Mouse (Mus musculus) ES-Bruce4 (cell line): ENCODE results near the gene Stk16. TPM values are rescaled to one million over a fixed set of nuclear protein-coding genes. Genes with fewer than 3 reads are reported as not detected.
A peak's percentile ranks its signal among the peaks of the same experiment; 100 is the strongest.

ENCODE experiments used
- H3K27ac ChIP-seq: 2 replicates; pipeline ENCODE4 v1.5.1; 2012; ENCODE audit warnings: low read length, inconsistent platforms; ENCODE audit not compliant: insufficient read depth
- H3K27me3 ChIP-seq: 2 replicates; pipeline ENCODE4 v1.6.1; 2012; ENCODE audit warnings: mild to moderate bottlenecking, low read length, inconsistent platforms; ENCODE audit not compliant: control insufficient read depth, poor library complexity, insufficient read depth, severe bottlenecking
- H3K36me3 ChIP-seq: 2 replicates; pipeline ENCODE4 v1.6.1; 2012; ENCODE audit warnings: inconsistent platforms, mild to moderate bottlenecking, low read length, moderate library complexity; ENCODE audit not compliant: control insufficient read depth, poor library complexity, insufficient read depth, severe bottlenecking
- H3K4me1 ChIP-seq: one replicate; pipeline ENCODE4 v1.8.1; 2011; ENCODE audit warnings: low read length; ENCODE audit not compliant: control insufficient read depth, insufficient read depth
- H3K4me3 ChIP-seq: 2 replicates; pipeline ENCODE4 v1.5.1; 2011; ENCODE audit warnings: low read depth, mild to moderate bottlenecking, low read length
- H3K9ac ChIP-seq: 2 replicates; pipeline ENCODE4 v1.6.1; 2012; ENCODE audit warnings: low read depth, mild to moderate bottlenecking, inconsistent platforms; ENCODE audit not compliant: poor library complexity, severe bottlenecking
- H3K9me3 ChIP-seq: replicated peaks from 2 replicates; pipeline ENCODE4 v1.6.1; 2012; ENCODE audit warnings: mild to moderate bottlenecking, low read length, inconsistent platforms; ENCODE audit not compliant: control insufficient read depth, poor library complexity, insufficient read depth, severe bottlenecking
- CTCF ChIP-seq: IDR thresholded peaks from one replicate; pipeline ENCODE4 v1.8.1; 2011; ENCODE audit warnings: low read depth, low read length
- EP300 ChIP-seq: IDR thresholded peaks from 2 replicates; pipeline ENCODE4 v1.6.1; 2011; ENCODE audit warnings: low read depth, low read length; ENCODE audit not compliant: insufficient read depth
- POLR2A ChIP-seq: IDR thresholded peaks from one replicate; pipeline ENCODE4 v1.8.1; 2011; ENCODE audit warnings: low read length; ENCODE audit not compliant: insufficient read depth
- polyA plus RNA-seq: library from polyadenylated mRNA; stranded (reverse); fragments of >200 nt; gene quantifications from 2 replicates; pipeline ENCODE4 v1.2.4, GENCODE M21; 2011; ENCODE audit warnings: low read depth; ENCODE audit not compliant: missing spikeins, insufficient read depth, insufficient read length

Stk16 gene
- polyA plus RNA-seq, 1 experiment = 27.8 TPM

DNA sequence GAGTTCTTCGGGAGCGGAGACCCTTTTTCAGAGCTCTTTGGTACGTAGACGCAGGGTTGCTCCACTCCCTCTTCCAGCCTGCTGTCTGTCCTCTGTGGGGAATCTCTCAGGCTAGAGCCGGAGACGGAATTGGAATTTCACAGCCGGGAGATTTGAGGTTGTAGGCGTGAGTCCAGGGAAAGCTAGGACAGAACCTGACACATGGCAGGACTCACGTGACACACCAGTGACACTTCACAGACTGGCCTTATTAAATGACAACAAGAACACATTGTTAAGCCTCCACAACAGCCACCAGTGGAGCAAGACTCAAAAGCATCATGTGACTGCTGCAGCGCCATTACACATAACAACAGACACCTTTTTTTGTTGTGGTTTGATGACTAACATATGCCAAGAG lies 29.0 kb downstream of the Stk16 start:
- no peaks in the 10 kb centered on the region for H3K9me3 ChIP-seq
- no peaks in the 10 kb centered on the region for H3K27me3 ChIP-seq
- H3K4me3 ChIP-seq = no peak overlapping the region
- peaks cover under 1% of the 10 kb centered on the region for H3K4me1 ChIP-seq
- H3K36me3 ChIP-seq = no peaks in the 10 kb centered on the region
- H3K9ac ChIP-seq = no peak overlapping the region
- TF ChIP-seq POLR2A (no peak), CTCF (no peak), EP300 (no peak)
- H3K27ac ChIP-seq = no peak overlapping the region

DNA sequence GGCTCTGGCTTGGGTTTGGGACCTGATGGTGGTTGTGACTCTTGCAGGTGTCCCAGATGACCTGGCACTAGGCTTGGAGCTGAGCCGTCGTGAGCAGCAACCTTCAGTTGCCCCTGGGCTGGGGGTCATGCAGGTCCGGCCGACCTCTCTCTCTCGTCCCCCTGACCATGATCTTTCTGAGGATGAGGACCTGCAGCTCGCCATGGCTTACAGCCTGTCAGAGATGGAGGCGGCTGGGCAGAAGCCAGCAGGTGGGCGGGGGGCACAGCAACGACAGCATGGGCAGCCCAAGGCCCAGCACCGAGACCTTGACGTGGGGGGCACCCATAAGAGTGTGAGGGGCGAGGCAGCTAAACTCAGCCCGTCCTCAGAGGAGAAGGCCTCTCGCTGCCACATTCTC lies 32.8 kb downstream of the Stk16 start:
- TF ChIP-seq POLR2A (no peak), CTCF (no peak), EP300 (no peak)
- no peak overlapping the region for H3K27ac ChIP-seq
- no peak overlapping the region for H3K9ac ChIP-seq
- H3K36me3 ChIP-seq = no peaks in the 10 kb centered on the region
- no peak overlapping the region for H3K4me3 ChIP-seq
- H3K9me3 ChIP-seq = no peaks in the 10 kb centered on the region
- H3K4me1 ChIP-seq = peaks cover 2% of the 10 kb centered on the region
- H3K27me3 ChIP-seq = no peaks in the 10 kb centered on the region

DNA sequence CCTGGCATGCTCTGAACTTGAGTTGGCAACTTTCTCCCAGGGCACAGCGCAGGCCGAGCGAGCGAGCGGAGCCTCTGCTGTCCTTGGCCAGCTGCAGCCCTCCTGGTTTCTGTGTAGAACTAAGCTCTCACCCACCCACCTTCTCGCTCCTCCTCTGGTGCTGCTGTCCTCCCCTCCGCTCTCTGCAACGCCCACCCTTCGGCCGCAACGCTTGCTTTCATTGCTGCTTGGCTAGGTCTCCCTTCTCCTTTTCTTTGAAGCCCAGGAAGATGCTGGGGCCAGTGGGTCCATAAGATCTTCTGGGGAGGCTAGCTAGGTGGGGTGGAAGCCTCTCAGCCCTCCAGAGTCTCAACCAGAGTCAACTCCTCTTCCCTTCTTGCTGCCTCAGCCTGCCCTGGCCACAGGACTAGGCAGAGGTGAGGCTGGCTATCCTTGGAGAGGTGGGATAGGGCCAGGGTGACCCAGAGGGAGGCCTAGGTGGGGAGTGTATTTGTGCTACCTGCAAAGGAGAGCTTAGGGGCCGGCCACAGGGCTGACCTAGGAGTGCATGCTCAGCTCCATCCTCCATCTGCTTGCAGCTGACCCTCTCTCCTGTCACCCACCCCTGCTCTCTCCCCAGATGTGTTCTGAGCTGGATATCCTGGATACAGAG lies 33.7 kb downstream of the Stk16 start:
- H3K4me3 ChIP-seq = no peak overlapping the region
- H3K27ac ChIP-seq = no peak overlapping the region
- H3K27me3 ChIP-seq = no peaks in the 10 kb centered on the region
- no peaks in the 10 kb centered on the region for H3K9me3 ChIP-seq
- no peaks in the 10 kb centered on the region for H3K36me3 ChIP-seq
- H3K9ac ChIP-seq = no peak overlapping the region
- peaks cover 2% of the 10 kb centered on the region for H3K4me1 ChIP-seq
- TF ChIP-seq CTCF = no peak
- TF ChIP-seq POLR2A = no peak
- no peak for TF ChIP-seq EP300

DNA sequence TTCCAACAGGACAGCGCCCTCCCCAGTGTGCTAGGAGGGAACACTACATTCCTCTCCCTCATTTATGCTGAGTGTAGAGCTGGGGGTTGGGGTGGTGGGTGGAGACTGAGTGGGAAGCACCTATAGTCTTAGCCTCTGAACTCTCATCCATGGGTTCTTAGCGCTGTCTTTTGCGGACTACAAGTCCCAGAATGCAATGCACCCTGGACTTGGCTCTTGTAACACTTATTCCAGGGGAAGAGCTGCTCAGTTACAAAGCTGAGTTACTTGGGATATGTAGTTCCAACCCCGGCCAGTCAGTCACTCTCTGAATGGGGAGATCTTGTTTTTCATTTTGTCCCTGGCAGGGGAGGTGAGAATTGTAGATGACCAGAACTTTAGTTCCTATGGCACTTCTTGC lies 34.2 kb downstream of the Stk16 start:
- Histone ChIP-seq H3K36me3 (no peaks in the 10 kb centered on the region), H3K4me1 (peaks cover 2% of the 10 kb centered on the region), H3K9ac (no peak overlapping the region), H3K27ac (no peak overlapping the region), H3K9me3 (no peaks in the 10 kb centered on the region), H3K4me3 (no peak overlapping the region), H3K27me3 (no peaks in the 10 kb centered on the region)
- TF ChIP-seq CTCF = peak; percentile 29
- no peak for TF ChIP-seq POLR2A
- TF ChIP-seq EP300 = no peak

DNA sequence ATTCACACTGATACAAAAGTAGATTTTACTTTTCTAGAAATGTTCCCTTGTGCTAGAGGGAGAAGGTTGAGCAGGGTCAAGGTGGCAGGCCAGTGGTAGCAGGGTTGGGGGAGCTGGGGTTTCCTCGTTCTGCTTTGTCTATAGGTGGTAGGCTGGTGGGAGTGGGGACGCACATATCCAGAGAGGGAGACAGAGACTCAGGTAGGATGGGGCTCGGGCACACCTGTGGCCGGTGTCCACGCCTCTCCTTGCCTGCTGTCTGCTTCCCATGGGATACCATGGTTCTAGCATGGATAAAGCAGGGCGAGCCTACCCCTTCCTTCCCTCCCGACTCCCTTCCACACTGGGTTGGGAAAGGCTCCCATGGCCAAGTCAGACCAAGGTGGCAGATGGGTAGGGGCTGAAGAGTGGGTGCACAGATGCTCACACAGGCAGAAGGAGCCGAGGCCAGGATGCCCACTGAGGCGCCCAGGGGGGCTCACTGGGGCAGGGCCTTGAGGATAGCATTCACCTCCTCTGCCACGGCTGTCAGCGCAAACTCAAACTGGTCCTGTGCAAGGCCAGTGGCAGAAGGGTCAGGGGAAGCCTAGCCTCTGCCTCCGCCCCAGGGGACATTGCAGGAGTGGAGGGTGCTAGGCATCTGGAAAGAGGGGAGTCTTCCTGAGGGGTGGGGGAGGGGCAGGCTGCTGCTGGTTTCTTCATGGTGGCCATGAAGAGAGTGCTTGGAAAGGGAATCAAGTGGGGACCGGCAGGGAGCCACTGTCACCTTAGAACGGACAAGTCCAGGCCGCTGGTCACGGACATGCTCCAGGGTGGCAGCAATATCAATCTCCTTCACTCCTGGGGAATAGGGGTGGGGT lies 36.7 kb downstream of the Stk16 start:
- no peaks in the 10 kb centered on the region for H3K27me3 ChIP-seq
- TF ChIP-seq POLR2A (no peak), EP300 (no peak), CTCF (no peak)
- no peaks in the 10 kb centered on the region for H3K9me3 ChIP-seq
- no peaks in the 10 kb centered on the region for H3K36me3 ChIP-seq
- H3K4me3 ChIP-seq = no peak overlapping the region
- H3K9ac ChIP-seq = no peak overlapping the region
- peaks cover 4% of the 10 kb centered on the region for H3K4me1 ChIP-seq
- no peak overlapping the region for H3K27ac ChIP-seq

DNA sequence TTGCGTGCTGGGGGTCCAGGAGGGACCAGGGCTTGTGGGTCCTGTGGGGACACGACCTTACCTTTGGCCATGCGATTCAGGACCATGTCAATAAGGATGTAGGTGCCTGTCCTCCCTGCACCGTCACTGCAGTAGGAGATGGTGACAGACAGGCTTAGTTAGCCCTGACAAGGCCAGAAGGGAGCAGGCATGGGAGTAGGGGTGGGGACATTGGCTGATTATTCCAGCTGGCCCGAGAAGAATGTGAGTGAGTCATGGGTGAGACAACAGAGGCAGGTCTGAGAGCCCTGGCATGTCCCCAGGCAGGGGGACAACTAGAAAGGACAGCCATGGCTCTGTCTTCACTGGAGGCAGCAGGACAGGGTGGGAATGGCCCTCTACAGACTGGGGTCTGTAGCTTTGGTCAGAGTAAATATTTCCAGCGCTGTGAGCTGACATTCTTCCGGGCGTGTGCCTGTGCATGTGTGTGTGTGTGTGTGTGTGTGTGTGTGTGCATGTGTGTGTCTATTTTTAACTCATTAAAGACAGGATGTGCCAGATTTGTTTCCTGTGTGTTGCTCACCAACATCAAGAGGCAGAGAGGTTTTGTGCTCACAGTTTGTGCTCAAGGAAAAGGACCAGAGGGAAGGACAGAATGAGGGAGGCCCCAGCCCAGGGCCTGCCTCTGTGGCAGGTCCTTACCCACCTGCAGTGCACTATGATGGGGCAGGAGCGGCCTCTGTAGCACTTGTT lies 37.6 kb downstream of the Stk16 start:
- H3K4me1 ChIP-seq = peaks cover 4% of the 10 kb centered on the region
- H3K9me3 ChIP-seq = no peaks in the 10 kb centered on the region
- no peak overlapping the region for H3K4me3 ChIP-seq
- TF ChIP-seq POLR2A = no peak
- TF ChIP-seq EP300 = no peak
- TF ChIP-seq CTCF = no peak
- H3K36me3 ChIP-seq = no peaks in the 10 kb centered on the region
- H3K27ac ChIP-seq = no peak overlapping the region
- H3K27me3 ChIP-seq = no peaks in the 10 kb centered on the region
- H3K9ac ChIP-seq = no peak overlapping the region
